In genomic region chr9:100097028-100097427, GRCm38 (mm10) we compare ENCODE assay signal across 12 mouse cellular contexts.
DNase-seq lines count a peak whose midpoint lies in the region; ATAC-seq and TF ChIP-seq lines count a peak whose summit lies in the region.
"Had no signal": no experiment of that assay in that cellular context is flagged by ENCODE, and none has a peak within 500 bp of the region (broad histone marks: within the 10 kb centered on the region; RNA-seq: fewer than 3 reads in every experiment).

No protein-coding gene starts in this region.

- intact Hi-C loops in left cerebral cortex, postnatal 25 days (cut with DNase I), result no loop called here

- DNase-seq in cerebellum, postnatal 14 days, result peak; percentile 65 to 77
- DNase-seq in cerebellum, adult 2 months, result no peak
- peak; percentile 23 for DNase-seq in ES-CJ7 (ENCODE audit: low read depth, low spot score)
- DNase-seq in forebrain, embryonic 11.5 days (ENCODE audit: low spot score), result peak; percentile 72
- DNase-seq in adrenal gland, postnatal 10 days, result no peak
- no peak for DNase-seq in left cerebral cortex, postnatal 25 days (ENCODE audit: low spot score in 2 of 2)
- no peak for DNase-seq in gastrocnemius, postnatal 25 days
- DNase-seq: heart, postnatal 14 days; kidney, adult 2 months had no signal

- no peak overlapping the region for H3K9ac ChIP-seq in forebrain, embryonic 11.5 days (ENCODE audit: low read length)
- no peak overlapping the region for H3K9ac ChIP-seq in midbrain, embryonic 13.5 days (replicated peaks)

- no peak for TF ChIP-seq POLR2A in cerebellum, adult 2 months (IDR thresholded peaks at IDR 0.05; ENCODE audit: borderline replicate concordance, insufficient read depth, low read length)

- 4% methylated on average over 2 of the region's 2 CpGs for WGBS in cerebellum, adult 2 months
- WGBS in forebrain, embryonic 11.5 days, result 31% methylated on average over 2 of the region's 2 CpGs
- 46% methylated on average over 2 of the region's 2 CpGs for WGBS in midbrain, embryonic 13.5 days

- no peak overlapping the region for H3K27ac ChIP-seq in cerebellum, adult 2 months (ENCODE audit: insufficient read depth, low read length)
- H3K27ac ChIP-seq in forebrain, embryonic 11.5 days (ENCODE audit: low read depth, low read length), result no peak overlapping the region
- H3K27ac ChIP-seq in midbrain, embryonic 13.5 days, result no peak overlapping the region

- peak; percentile 76 for ATAC-seq in forebrain, embryonic 11.5 days (replicated peaks; ENCODE audit: low FRiP score)
- peak; percentile 75 for ATAC-seq in midbrain, embryonic 13.5 days
- ATAC-seq: activated CD4-positive, CD25-positive, alpha-beta regulatory T cell, adult 4 months had no signal

- no peaks in the 10 kb centered on the region; the same call in 1 of the 2 replicates for H3K27me3 ChIP-seq in cerebellum, adult 2 months (ENCODE audit: control insufficient read depth, insufficient read depth, low read length)
- H3K27me3 ChIP-seq in forebrain, embryonic 11.5 days (ENCODE audit: control insufficient read depth, insufficient read depth, low read length), result peaks cover 23% of the 10 kb centered on the region
- H3K27me3 ChIP-seq in midbrain, embryonic 13.5 days, result peaks cover 28% of the 10 kb centered on the region
- H3K27me3 ChIP-seq: megakaryocyte, embryonic 14.5 days had no signal

- no peak for TF ChIP-seq CTCF in cerebellum, adult 2 months (IDR thresholded peaks at IDR 0.05; ENCODE audit: borderline replicate concordance, insufficient read depth, low read depth, low read length)

- no peaks in the 10 kb centered on the region for H3K36me3 ChIP-seq in forebrain, embryonic 11.5 days (ENCODE audit: control insufficient read depth, insufficient read depth, low read length)
- no peaks in the 10 kb centered on the region for H3K36me3 ChIP-seq in midbrain, embryonic 13.5 days

- no peaks in the 10 kb centered on the region; the same call in 1 of the 2 replicates for H3K9me3 ChIP-seq in forebrain, embryonic 11.5 days (ENCODE audit: control insufficient read depth, low read length)
- no peaks in the 10 kb centered on the region for H3K9me3 ChIP-seq in midbrain, embryonic 13.5 days

- no peak overlapping the region for H3K4me2 ChIP-seq in forebrain, embryonic 11.5 days (ENCODE audit: low read depth, low read length, severe bottlenecking)
- no peak overlapping the region for H3K4me2 ChIP-seq in midbrain, embryonic 13.5 days (replicated peaks)

- no peaks in the 10 kb centered on the region; the same call in 1 of the 2 replicates for H3K4me1 ChIP-seq in cerebellum, adult 2 months (ENCODE audit: control insufficient read depth, insufficient read depth, low read length)
- H3K4me1 ChIP-seq in forebrain, embryonic 11.5 days (replicated peaks; ENCODE audit: control insufficient read depth, insufficient read depth, low read length), result peaks cover 7% of the 10 kb centered on the region; the same call in 1 of the 2 replicates
- peaks cover 16% of the 10 kb centered on the region for H3K4me1 ChIP-seq in midbrain, embryonic 13.5 days (replicated peaks)
- H3K4me1 ChIP-seq: megakaryocyte, embryonic 14.5 days had no signal

- H3K4me3 ChIP-seq in cerebellum, adult 2 months (replicated peaks; ENCODE audit: insufficient read depth, low read depth, low read length), result no peak overlapping the region
- H3K4me3 ChIP-seq in forebrain, embryonic 11.5 days (ENCODE audit: low read depth, low read length), result no peak overlapping the region
- H3K4me3 ChIP-seq in midbrain, embryonic 13.5 days (replicated peaks), result no peak overlapping the region
- H3K4me3 ChIP-seq: megakaryocyte, embryonic 14.5 days had no signal

Comparison
In these comparisons a context has a peak if more than half of its experiments do, and no peak if none do; other contexts are left out.
1. DNase-seq: peak in cerebellum, postnatal 14 days (2 of 2), ES-CJ7 (single experiment) and forebrain, embryonic 11.5 days (single experiment); none in cerebellum, adult 2 months (0 of 2), adrenal gland, postnatal 10 days (single experiment), left cerebral cortex, postnatal 25 days (0 of 2) and gastrocnemius, postnatal 25 days (single experiment).